Comparison of ENCODE assay signal across 36 mouse cellular contexts in the genomic region with DNA sequence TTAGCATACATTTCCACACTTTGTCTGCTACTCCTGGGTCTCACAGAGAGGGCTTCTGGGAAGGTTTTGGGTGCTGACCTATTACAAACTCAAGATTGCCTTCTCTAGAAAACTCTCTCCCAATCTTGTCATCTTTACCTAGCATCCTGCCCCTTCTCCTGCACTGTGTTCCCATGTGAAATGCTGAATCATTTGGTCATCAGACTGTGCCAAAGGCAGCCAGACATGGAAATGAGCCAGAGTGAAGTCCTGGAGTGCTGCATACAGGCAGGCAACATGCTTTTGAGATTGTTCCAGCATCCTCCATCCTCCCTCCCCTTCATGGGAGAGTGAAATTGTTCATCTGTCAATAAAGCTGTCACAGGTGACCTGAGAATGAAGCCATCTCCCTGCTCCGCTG. TPM values are rescaled to one million over a fixed set of nuclear protein-coding genes. Genes with fewer than 3 reads are reported as not detected.
DNase-seq lines count a peak whose midpoint lies in the region; TF ChIP-seq lines count a peak whose summit lies in the region.
"Had no signal": no experiment of that assay in that cellular context is flagged by ENCODE, and none has a peak within 500 bp of the region (broad histone marks: within the 10 kb centered on the region; RNA-seq: fewer than 3 reads in every experiment).

No protein-coding gene starts in this region.

- H3K27me3 ChIP-seq in forebrain, embryonic 10.5 days (ENCODE audit: poor library complexity, severe bottlenecking): no peaks in the 10 kb centered on the region
- H3K27me3 ChIP-seq: embryonic facial prominence, embryonic 12.5 days; heart, embryonic 15.5 days; megakaryocyte, embryonic 14.5 days; midbrain, embryonic 12.5 days; neural tube, embryonic 12.5 days had no signal

- no peak for TF ChIP-seq POLR2A in brain, embryonic 14.5 days (IDR thresholded peaks at IDR 0.05; ENCODE audit: borderline replicate concordance, extremely low read depth, insufficient read depth, insufficient read length, poor library complexity, severe bottlenecking)

- H3K27ac ChIP-seq in forebrain, embryonic 10.5 days: no peak overlapping the region
- H3K27ac ChIP-seq: embryonic facial prominence, embryonic 12.5 days; heart, embryonic 10.5 days; heart, embryonic 15.5 days; hindbrain, embryonic 14.5 days; liver, embryonic 14.5 days; midbrain, embryonic 12.5 days; neural tube, embryonic 12.5 days had no signal

- no peaks in the 10 kb centered on the region for H3K4me1 ChIP-seq in forebrain, embryonic 10.5 days
- H3K4me1 ChIP-seq: embryonic facial prominence, embryonic 12.5 days; heart, embryonic 10.5 days; heart, embryonic 15.5 days; megakaryocyte, embryonic 14.5 days; midbrain, embryonic 12.5 days; neural tube, embryonic 12.5 days had no signal

- no peak for TF ChIP-seq CTCF in brain, embryonic 14.5 days (IDR thresholded peaks at IDR 0.05; ENCODE audit: borderline replicate concordance, extremely low read depth, insufficient read depth, insufficient read length)

- H3K36me3 ChIP-seq in forebrain, embryonic 10.5 days (replicated peaks): no peaks in the 10 kb centered on the region
- H3K36me3 ChIP-seq: embryonic facial prominence, embryonic 12.5 days; heart, embryonic 10.5 days; heart, embryonic 15.5 days; midbrain, embryonic 12.5 days; neural tube, embryonic 12.5 days had no signal

- H3K9me3 ChIP-seq in forebrain, embryonic 10.5 days: no peaks in the 10 kb centered on the region
- H3K9me3 ChIP-seq: embryonic facial prominence, embryonic 12.5 days; heart, embryonic 10.5 days; heart, embryonic 15.5 days; megakaryocyte, embryonic 14.5 days; midbrain, embryonic 12.5 days; neural tube, embryonic 12.5 days had no signal

- peak; percentile 10 to 18 for DNase-seq in cerebellum, postnatal 25 days
- no peak for DNase-seq in cerebellum, adult 18-20 months
- DNase-seq in kidney, adult 9 months: peak; percentile 27
- no peak for DNase-seq in kidney, adult 18-20 months
- DNase-seq in 3T3-L1 (ENCODE audit: low read depth, low spot score): peak; percentile 54
- peak; percentile 1 for DNase-seq in brain, embryonic 14.5 days (ENCODE audit: low read depth)
- DNase-seq in forebrain, embryonic 10.5 days (ENCODE audit: extremely low spot score, low spot score): no peak
- DNase-seq: adrenal gland, postnatal 10 days; B cell, adult 2 months; cerebellum, adult 11 months; embryo, embryonic 11 days; heart, postnatal 4 days; kidney, adult 11 months; kidney, postnatal 10 days; layer of hippocampus, postnatal 36 days; left cerebral cortex, postnatal 4 days; lung, embryonic 14.5 days; lung, postnatal 4 days; right cerebral cortex, adult 18-20 months; spleen, adult 18-20 months; thymus, adult 2 months; thymus, postnatal 36 days had no signal

- 100% methylated on average over 1 of the region's 1 CpGs for WGBS in forebrain, embryonic 10.5 days

- no peak overlapping the region for H3K4me3 ChIP-seq in forebrain, embryonic 10.5 days
- H3K4me3 ChIP-seq: embryonic facial prominence, embryonic 12.5 days; heart, embryonic 10.5 days; heart, embryonic 15.5 days; megakaryocyte, embryonic 14.5 days; midbrain, embryonic 12.5 days; myocyte; neural tube, embryonic 12.5 days had no signal

RNA-seq across cellular contexts. Expression of gene Ces1c, which starts 20.3 kb away (rescaled TPM):
- not detected in 2 replicates for polyA plus RNA-seq in brain, embryonic 14.5 days (2012; rRNA removed)
- polyA plus RNA-seq in forebrain, embryonic 10.5 days (2016; fragmentation: Nextera tagmentation; extraction: Ambion mirVana): not detected in 2 replicates
- polyA plus RNA-seq: embryonic facial prominence, embryonic 12.5 days; forebrain, embryonic 16.5 days; gonadal fat pad, adult 2 months; heart, embryonic 10.5 days; heart, embryonic 15.5 days; hindbrain, embryonic 14.5 days; inflammation-experienced regulatory T-cells, adult 6 months; limb, embryonic 14.5 days; lung, embryonic 14.5 days; midbrain, embryonic 12.5 days; midbrain, postnatal 0 days; myocyte; neural tube, embryonic 12.5 days had no signal

RNA-seq across cellular contexts. Expression of gene Ces1d, which starts 46.2 kb away (rescaled TPM):
- 0.21 TPM in 1 of 2 replicates, not detected in the other for polyA plus RNA-seq in brain, embryonic 14.5 days (2012; rRNA removed)
- 0.62 and 1.0 TPM in 2 replicates for polyA plus RNA-seq in forebrain, embryonic 10.5 days (2016; fragmentation: Nextera tagmentation; extraction: Ambion mirVana)
- polyA plus RNA-seq: hindbrain, embryonic 14.5 days; inflammation-experienced regulatory T-cells, adult 6 months; myocyte; neural tube, embryonic 12.5 days had no signal

Comparison
In these comparisons a context has a peak if more than half of its experiments do, and no peak if none do; other contexts are left out.
1. DNase-seq: peak in cerebellum, postnatal 25 days (2 of 2), kidney, adult 9 months (single experiment), 3T3-L1 (single experiment) and brain, embryonic 14.5 days (single experiment); none in cerebellum, adult 18-20 months (0 of 2), kidney, adult 18-20 months (single experiment) and forebrain, embryonic 10.5 days (single experiment).